In genomic region chr13:116711148-116711865, GRCm38 (mm10) we compare ENCODE assay signal across 8 mouse cellular contexts.
DNase-seq lines count a peak whose midpoint lies in the region; ATAC-seq and TF ChIP-seq lines count a peak whose summit lies in the region.

No protein-coding gene starts in this region.

- H3K9ac ChIP-seq in heart, embryonic 15.5 days, result peak overlapping the region; percentile 33
- H3K9ac ChIP-seq in hindbrain, embryonic 13.5 days, result no peak overlapping the region
- no peak overlapping the region for H3K9ac ChIP-seq in midbrain, embryonic 14.5 days (replicated peaks; ENCODE audit: low read length)

- peaks cover 69% of the 10 kb centered on the region for H3K27me3 ChIP-seq in heart, embryonic 15.5 days
- peaks cover 89% of the 10 kb centered on the region for H3K27me3 ChIP-seq in hindbrain, embryonic 13.5 days
- peaks cover 64% of the 10 kb centered on the region for H3K27me3 ChIP-seq in midbrain, embryonic 14.5 days (ENCODE audit: control insufficient read depth, insufficient read depth, low read length)

- H3K27ac ChIP-seq in heart, embryonic 15.5 days, result no peak overlapping the region
- no peak overlapping the region for H3K27ac ChIP-seq in bone marrow macrophage, adult 2 months (ENCODE audit: insufficient read depth, low read depth, low read length)
- no peak overlapping the region for H3K27ac ChIP-seq in hindbrain, embryonic 13.5 days
- H3K27ac ChIP-seq in midbrain, embryonic 14.5 days (replicated peaks; ENCODE audit: low read depth, low read length), result no peak overlapping the region

- TF ChIP-seq POLR2A in bone marrow macrophage, adult 2 months (IDR thresholded peaks at IDR 0.05; ENCODE audit: borderline replicate concordance, low read depth, low read length), result no peak

- DNase-seq in heart, adult 9 months (ENCODE audit: low spot score in 2 of 2), result no peak
- peak; percentile 56 for DNase-seq in midbrain, embryonic 14.5 days
- DNase-seq in urinary bladder, postnatal 10 days (ENCODE audit: low spot score), result no peak
- no peak for DNase-seq in thymus, postnatal 25 days
- DNase-seq in lung, postnatal 14 days, result no peak

- H3K9me3 ChIP-seq in heart, embryonic 15.5 days (replicated peaks), result no peaks in the 10 kb centered on the region
- H3K9me3 ChIP-seq in hindbrain, embryonic 13.5 days, result no peaks in the 10 kb centered on the region
- H3K9me3 ChIP-seq in midbrain, embryonic 14.5 days (ENCODE audit: control insufficient read depth, low read length), result no peaks in the 10 kb centered on the region

- H3K4me1 ChIP-seq in heart, embryonic 15.5 days (replicated peaks), result peaks cover 16% of the 10 kb centered on the region
- peaks cover 2% of the 10 kb centered on the region; the same call in 1 of the 2 replicates for H3K4me1 ChIP-seq in bone marrow macrophage, adult 2 months (ENCODE audit: control insufficient read depth, insufficient read depth, low read length)
- peaks cover 27% of the 10 kb centered on the region for H3K4me1 ChIP-seq in hindbrain, embryonic 13.5 days (replicated peaks)
- H3K4me1 ChIP-seq in midbrain, embryonic 14.5 days (ENCODE audit: control insufficient read depth, insufficient read depth, low read length), result no peaks in the 10 kb centered on the region

- H3K4me2 ChIP-seq in heart, embryonic 15.5 days, result peak overlapping the region; percentile 82
- H3K4me2 ChIP-seq in hindbrain, embryonic 13.5 days, result peak overlapping the region; percentile 56
- H3K4me2 ChIP-seq in midbrain, embryonic 14.5 days (ENCODE audit: low read length), result peak overlapping the region; percentile 49

- no peak for TF ChIP-seq CTCF in bone marrow macrophage, adult 2 months (IDR thresholded peaks at IDR 0.05; ENCODE audit: low read depth, low read length)

- ATAC-seq in heart, embryonic 15.5 days (replicated peaks; ENCODE audit: insufficient number of reproducible peaks, insufficient read depth, low FRiP score, low read depth), result no peak
- ATAC-seq in hindbrain, embryonic 13.5 days (ENCODE audit: low FRiP score), result peak; percentile 68
- ATAC-seq in midbrain, embryonic 14.5 days (ENCODE audit: low FRiP score, low TSS enrichment), result peak; percentile 49; the same call in 1 of the 2 replicates

- H3K4me3 ChIP-seq in heart, embryonic 15.5 days, result peak overlapping the region; percentile 53
- H3K4me3 ChIP-seq in bone marrow macrophage, adult 2 months (ENCODE audit: insufficient read depth, low read length), result peak overlapping the region; percentile 40
- peak overlapping the region; percentile 27 for H3K4me3 ChIP-seq in hindbrain, embryonic 13.5 days
- H3K4me3 ChIP-seq in midbrain, embryonic 14.5 days (replicated peaks; ENCODE audit: low read depth, low read length), result no peak overlapping the region

- no peaks in the 10 kb centered on the region for H3K36me3 ChIP-seq in heart, embryonic 15.5 days
- H3K36me3 ChIP-seq in hindbrain, embryonic 13.5 days, result no peaks in the 10 kb centered on the region
- no peaks in the 10 kb centered on the region for H3K36me3 ChIP-seq in midbrain, embryonic 14.5 days (ENCODE audit: control insufficient read depth, insufficient read depth, low read length)

- 4% methylated on average over 22 of the region's 22 CpGs for WGBS in heart, embryonic 15.5 days
- under 1% methylated on average over 22 of the region's 22 CpGs for WGBS in hindbrain, embryonic 13.5 days
- under 1% methylated on average over 22 of the region's 22 CpGs for WGBS in midbrain, embryonic 14.5 days
